Mouse (Mus musculus) spleen, postnatal 36 days (tissue): ENCODE data around the gene Kiss1.

ENCODE experiments used
- DNase-seq, 2 experiments: peaks; one replicate each; pipeline ENCODE4 v3.0.0; 2022; ENCODE audit warnings: low spot score in 2 of 2, mixed read lengths in 1 of 2

Kiss1 gene

DNA sequence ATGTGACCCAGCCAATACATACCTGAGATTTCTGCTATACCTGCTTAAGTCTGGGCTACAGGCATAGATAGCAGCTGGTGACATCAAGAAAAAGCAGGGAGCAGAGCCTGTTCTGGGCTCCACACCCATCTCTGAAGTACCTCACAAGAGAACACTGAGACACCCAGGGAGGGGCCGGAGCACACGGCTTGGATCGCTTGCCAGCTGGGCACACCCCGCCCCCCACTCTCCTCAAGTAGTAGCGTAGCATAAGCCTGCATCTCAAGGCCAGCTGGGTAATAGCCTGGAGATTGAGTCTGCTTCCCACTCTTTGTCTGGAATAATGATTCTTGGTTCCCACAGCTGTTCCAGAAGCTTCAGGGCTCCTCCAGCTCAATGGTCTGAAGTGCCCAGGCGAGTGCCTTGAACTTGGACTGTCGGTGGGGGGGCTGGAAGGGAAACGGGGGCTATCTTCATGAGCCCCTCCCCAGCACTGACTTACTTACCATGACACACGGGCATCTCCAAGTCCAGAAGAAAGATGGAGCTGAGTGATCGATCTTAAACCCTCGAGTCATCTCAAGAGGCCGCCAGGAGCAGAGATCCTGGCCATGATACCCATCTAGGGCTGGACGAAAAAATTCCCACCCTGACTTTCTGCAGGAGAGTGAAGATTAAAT lies at the start of gene Kiss1:
Kiss1 (plus strand) TSS at position 609 of the 659 bp plus-strand sequence.
- DNase-seq, result no peak

DNA sequence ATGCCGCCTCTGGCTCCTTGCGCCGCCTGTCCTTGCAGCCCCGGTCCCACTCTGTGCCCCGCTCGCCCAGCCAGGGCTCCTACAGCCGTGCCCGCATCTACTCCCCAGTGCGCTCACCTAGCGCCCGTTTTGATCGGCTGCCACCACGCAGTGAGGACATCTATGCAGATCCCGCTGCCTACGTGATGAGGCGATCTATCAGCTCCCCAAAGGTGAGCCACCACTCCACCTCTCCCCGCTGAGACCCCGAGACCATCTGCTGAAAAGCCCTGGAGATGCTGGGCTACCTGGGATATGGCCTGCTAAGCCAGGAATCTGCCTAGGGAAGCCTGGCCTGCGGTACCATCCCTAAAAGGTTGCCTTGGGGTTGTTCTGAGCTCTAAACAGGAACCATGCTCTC lies 47.5 kb upstream of the Kiss1 start:
- DNase-seq, result no peak

DNA sequence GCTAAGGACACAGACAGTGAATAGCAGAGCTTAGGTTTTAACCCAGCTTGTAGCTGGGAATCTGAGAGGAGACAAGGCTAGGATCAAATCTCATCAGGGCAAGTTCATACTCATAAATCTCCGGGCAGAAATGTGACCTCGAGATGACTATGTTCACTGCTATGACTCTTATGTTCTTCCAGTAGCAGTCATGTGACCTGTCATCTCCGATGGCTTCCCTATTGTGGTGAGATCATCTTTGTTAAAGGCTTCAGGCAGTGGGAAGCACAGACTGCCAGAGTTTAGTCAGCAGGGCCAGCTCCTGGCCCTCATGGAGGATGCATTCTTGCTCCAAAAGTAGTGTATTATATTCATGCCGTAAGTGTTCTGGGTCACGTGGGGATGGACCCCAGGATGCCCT lies 44.7 kb upstream of the Kiss1 start:
- DNase-seq, result no peak

DNA sequence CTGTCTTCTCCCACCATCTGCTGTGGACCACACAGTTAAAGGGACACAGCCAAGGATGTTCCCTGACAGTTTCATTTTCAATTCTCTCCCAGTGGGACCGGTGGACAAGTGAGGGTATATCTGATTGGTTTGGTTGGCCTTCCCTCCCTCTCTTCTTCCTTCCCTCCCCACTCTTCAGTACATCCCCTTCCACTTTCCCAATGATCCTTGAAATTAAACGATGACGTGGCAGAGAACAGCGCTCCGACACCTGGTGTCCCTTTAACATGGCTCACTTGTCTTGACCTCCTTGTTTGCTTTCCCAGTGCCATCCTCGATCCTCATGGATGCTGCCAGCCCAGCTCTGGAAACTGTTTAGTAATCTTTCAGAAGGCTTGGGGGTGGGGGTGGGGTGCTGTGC lies 43.1 kb upstream of the Kiss1 start:
- no peak for DNase-seq

DNA sequence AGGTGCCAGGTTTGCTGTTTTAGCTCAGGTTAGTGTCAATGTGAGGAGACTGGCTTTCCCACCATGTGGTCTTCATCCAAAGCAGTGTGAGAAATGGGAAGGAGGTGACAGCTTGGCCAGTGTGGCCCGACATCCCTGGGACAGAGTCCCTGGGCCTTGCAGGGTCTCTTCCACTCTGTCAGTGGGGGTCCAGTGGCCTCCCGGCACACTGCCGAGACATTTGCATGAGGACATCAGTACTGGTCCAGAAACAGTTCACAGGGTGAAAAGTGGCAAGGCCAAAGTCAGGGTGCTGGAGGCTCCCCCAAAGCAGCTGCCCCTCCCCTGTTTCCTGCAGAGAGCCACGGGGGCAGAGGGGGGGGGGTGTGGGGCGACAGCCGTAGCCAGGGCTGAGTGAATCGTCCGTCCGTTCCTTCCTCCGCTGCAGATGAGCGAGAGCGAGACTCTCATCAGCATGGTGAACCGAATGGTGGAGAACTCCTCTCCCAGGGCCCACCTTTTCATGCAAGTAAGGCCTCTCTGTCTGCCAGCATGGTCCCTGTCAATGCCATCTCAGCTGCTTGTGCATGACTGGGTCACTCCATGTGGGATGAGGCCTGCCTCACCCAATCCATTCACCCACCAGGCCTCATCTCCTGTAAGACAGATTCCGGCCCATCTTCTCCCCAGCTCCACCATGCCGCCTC lies 42.6 kb upstream of the Kiss1 start:
- no peak for DNase-seq

DNA sequence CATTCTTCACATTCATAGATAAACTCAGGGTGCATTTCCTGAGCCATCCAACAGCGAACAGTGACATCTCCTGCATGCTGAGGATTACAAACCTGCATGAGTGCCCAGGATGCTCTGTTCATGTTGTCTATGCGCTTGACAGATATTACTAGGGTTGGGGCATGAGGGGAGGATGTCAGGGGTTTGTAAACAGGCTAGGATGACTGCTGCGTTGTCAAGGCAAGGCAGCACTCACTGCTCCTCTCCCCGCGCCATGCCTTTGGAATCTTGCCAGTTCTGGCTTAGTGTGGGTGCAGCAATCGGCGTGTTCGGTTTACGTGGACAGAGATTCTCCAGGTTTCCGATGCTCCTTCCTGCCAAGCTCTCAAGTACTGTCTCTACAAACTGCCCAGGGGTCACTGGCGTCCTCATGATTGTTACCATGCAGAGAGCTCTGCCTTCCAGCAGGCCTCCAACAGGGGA lies 42.0 kb upstream of the Kiss1 start:
- DNase-seq, result no peak

DNA sequence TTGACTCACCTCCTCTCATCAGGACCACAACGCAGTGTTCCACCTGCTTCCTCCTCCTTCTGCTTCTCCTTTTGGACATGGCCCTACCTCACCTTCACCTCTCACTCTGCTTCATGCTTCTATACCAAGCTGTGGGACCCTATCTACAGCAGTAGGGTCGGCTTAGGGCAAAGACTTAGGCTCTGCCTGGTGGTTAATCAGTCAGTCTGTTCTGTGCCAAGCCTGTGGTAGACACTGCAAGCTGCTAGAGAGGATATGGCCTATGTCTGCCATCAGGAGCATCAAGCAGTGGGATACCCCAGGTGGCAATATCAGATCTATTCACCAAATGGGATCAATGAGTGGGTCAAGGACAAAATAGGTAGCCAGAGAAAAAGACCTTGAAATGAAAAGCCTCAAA lies 41.1 kb upstream of the Kiss1 start:
- DNase-seq, result no peak

DNA sequence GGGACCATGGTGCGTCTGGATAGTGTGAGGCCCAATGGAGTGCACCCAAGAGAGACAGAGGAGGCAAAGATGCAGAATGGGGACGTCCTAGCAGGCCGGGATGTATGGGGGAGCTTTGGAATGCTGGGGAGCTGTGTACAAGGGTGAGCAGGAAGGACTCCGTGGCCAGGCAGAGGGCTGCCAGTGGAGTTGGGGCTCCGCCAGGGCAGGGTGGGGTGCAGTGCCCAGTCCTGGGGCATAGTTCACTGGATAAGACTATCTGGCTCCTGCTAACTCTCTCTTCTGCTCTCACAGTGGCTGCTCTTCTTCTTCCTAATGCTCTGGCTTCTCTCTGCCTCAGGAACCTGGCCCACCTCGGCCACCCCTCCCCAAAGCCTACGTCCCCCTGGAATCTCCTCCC lies 35.8 kb upstream of the Kiss1 start:
- DNase-seq, result no peak

DNA sequence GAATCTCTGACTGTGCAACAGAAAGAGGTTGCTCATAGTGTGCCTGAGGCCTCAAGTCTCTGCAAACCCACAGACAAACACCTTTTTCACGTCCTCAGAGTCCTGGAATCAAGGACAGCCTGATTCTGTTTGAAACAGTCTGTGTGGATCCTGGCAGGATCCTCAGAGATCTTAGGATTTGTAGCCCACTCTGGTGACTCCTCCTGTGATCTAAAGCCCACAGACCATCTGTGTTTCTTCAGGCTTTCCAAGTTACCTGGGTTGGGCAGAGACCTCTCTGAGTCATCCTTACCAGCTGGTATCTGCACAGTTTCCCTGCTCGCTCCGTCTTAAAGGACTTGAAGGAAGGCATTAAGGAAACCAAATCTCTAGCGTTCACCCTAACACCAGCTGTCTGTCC lies 34.6 kb upstream of the Kiss1 start:
- no peak for DNase-seq

DNA sequence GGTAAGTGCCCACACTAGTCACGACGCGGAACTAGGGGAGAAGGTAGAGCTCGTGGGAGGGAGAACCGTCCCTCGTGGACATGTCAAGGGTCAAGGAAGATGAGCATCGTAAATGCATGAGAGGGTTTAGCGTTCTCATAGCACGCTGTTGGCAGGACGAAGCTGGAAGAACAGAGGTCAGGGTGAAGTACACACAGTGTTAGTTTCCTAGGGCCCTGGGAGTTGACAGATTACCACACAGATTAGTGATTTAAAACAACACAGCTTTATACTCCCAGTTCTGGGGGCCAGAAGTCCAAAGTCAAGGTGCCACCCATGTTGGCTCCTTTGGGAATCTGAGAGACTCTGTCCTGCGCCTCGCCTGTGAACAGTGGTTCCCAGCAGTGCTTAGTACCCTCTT lies 33.8 kb upstream of the Kiss1 start:
- no peak for DNase-seq

DNA sequence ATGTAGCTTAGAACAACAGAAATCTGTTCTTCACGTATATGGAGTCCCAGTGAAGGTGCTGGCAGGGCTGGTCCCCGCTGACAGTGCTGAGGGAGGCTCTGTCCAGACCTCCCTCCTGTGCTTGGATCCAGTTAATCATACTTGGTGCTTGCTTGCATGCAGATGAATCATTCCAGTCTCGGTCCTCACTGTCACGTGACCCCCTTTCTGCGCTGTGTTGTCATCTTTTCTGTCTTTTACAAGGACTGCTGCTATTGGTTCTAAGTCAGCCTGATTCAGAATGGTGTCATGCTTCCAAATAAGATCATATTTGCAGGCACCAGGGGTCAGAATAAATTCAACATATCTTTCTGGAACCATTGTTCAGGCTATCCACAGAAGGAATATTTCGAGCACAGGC lies 29.8 kb upstream of the Kiss1 start:
- no peak for DNase-seq

DNA sequence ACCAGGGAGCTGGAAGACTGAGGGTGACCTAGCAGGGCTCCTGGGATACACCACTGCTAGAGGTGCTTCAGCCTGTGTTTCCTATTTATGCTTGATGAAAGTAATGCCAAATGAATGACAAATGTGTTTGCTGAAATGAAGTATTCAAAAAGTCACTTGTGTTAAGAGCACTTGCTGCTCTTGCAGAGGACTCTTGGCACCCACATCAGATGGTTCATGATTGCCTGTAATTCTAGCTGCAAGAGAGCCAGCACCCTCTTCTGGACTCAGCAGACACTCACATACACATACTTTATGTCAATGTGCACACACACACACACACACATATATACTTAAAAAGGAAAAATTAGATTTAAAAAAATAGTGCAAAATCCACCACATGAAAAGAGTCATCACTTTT lies 29.1 kb upstream of the Kiss1 start:
- DNase-seq, result no peak

DNA sequence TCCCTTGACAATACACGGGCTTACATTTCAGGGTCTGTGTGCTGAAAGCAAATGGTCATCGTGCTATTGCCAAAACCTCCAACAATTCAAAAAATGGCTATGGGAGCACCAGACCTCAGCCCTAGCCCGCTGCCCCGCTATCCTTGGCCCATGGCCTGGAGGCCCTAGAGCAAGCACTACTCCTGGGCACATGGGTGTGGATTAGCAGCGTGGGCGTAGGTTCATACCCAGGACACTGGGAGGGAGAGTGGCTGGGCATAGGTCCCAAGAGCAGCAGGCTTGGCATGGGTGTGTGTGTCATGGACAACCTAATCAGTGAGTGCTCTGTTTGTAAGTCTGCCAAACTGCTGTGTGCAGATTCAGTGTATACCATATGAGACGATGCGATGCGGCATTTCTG lies 25.3 kb upstream of the Kiss1 start:
- DNase-seq, result no peak

DNA sequence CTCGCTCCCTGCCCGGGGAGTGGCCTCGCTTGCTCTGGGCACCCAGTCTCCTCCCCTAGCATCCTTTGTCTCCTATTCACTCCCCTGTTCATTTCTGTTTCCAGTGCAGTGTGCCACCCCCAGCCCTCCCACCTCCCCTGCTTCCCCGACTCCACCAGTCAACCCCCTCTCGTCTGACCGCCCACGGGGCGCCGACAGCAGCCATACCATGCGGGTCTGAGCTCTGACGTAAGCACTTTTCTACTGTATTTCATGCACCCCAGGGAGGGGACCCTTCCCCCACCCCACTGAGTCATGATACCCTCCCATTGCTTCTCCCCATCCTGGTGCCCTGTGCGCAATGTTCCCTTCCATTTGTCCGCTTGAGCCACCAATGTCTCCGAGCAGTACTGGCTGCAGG lies 22.9 kb upstream of the Kiss1 start:
- no peak for DNase-seq

DNA sequence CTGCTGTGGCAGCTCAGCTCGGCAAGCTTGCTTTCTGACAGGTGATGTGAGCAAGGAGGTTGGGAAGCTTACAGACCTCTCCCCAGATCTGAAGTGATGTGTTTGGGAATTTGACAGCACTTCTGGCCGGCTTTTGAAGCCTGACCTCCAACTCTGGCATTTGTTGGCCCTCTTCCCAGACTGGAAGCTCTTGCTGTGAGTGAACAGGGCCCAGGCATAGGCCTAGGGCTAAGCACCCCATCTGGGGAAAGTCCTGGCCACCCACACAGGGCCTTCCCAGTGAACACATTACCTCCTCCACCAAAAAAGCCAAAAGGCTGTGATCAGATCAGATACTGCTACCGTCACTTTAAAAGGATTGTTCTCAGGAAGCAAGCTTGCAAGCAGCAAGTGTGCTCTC lies 19.1 kb upstream of the Kiss1 start:
- DNase-seq, result no peak

DNA sequence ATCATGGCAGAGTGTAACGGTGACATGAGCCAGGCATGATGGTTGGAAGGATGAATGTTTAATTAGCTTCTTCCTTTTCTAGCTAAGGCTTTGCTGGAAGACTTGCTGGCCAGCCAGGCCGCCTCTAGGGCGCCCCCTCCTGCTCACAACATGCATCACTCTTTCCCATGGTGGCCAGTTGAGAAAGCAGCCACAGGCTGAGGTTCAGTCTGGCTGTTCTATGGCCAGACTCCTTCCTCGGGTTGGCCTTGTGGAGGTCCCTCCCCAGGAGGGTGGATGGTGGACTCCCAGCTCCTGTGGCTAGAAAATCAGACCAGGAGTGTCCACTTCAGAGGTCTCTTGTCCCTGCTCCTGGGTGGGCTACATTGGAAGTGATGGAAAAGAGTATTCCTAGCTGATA lies 14.8 kb upstream of the Kiss1 start:
- peak; percentile 47 to 61 for DNase-seq

DNA sequence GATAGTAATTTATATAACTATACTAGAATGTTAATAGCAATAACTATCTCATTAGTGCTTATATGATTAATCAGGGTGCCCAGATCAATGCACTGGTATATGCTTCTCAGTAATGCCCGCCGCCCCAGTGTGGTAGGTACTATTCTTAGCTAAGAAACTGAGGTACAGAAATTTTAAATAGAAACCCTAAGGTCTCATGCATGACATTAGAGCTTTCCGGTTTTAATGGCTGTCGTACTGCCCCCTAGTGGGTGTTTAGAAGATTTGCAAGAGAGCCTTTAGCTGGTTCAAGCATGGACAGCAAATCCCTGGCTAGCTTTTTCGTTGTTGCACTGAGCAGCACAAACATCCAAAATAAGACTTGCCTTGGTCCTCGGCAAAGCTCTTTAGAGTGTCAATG lies 14.4 kb upstream of the Kiss1 start:
- peak; percentile 11 to 31 for DNase-seq

DNA sequence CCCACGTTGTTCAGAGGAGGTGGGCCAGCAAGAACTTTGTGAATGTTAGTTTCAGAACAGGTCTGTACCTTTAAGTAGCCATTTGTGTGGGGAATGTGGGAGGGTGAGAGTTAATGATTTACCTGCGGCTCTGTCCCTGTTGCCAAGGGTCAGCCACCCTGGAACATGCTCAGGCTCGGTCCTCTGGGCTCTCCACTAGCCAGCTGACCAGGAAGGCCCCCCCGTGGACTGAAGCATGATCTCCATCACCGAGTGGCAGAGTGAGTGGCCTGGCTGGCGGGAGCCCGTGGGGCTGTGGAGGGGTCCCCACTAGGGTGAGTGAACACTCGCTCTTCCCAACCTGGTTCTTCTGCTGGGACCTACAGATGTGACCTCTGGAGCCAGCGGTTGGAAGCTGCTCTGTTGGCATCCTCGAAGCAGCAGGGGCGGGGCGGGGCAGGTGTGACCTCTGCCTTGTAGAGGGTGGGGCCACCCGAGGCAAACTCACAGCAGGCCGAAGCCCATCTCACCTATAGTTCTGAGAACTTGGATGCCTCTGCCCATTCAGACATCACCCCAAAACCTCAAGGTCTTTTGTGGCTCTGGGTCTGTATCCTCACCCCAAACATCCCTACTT lies 11.9 kb upstream of the Kiss1 start, which contains the start of gene Golt1a:
Golt1a (plus strand) TSS at position 149 of the 616 bp plus-strand sequence.
- no peak for DNase-seq

DNA sequence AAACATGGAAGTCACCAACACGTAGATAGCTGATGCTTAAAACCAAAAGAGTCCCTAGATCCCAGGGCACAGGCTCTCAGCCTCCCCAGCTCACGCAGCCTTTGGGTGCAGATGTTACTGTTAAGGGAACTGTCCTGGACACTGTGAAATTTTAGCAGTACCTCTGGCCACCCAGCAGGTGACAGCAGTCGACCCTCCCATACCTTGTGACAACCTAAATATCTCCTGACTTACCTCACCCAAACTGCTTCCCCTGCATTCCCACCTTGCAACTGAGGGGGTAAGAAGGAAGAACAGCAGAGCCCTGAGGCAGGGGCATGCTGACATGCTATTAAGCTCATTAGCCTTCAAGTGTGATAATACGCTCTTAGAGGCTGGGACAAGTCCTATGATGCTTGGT lies 10.4 kb upstream of the Kiss1 start:
- DNase-seq, result no peak

DNA sequence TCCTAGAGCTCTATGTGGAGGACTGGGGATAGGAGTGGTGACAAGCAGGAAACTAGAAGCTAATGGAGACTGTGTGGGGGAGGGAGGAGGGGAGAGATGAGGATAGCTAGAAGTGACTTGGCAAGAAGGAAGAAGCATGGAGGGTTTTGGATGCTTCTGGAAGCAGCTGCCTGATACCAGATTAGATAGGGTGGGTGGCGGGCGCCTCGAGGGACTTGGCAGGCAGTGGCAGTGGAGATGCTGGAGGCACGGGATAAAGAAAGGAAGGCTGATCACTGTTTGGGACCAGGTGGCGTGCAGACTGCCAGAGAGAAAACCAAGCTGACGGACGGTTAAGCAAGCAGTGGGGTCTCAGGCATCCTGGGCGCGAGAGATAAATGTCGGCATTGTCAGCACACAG lies 9.7 kb upstream of the Kiss1 start:
- DNase-seq, result no peak

DNA sequence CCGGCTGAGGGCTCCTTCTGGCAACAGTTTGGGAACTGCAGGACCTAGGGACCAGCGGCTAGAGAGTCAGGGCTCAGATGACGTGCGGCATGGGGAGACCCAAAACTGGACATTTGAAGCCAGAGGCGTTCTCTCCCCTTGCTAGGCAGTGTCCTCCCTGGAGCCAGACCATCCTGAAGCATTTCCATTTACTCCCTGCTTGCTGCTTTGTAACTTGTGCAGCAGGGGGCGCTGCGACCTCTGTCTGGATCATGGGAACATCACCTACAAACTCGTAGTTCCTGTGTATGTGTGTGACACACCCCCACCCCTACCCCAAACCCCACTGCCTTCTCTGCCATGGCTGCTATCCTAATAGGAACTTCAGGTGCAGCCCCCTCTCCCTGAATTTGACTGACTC lies 7.3 kb upstream of the Kiss1 start:
- peak; percentile 35 to 50 for DNase-seq

DNA sequence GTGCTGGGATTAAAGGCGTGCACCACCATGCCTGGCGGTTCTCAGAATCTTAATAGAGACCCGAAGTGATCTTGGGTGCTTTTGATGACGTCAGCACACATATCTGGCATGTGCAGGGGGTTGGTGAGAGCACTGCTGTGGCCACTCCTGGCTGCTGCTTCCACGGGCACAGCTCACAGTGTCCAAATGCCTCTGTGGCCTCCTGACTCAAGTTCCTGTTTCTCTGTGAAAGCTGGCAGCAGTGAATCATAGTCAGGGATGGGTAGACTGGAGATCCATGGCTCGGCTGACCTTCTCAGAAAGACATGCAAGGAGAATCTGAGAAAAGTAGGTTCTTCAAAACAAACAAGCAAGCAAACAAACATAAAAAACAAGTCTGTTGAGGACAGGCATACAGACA lies 5.9 kb upstream of the Kiss1 start:
- no peak for DNase-seq

DNA sequence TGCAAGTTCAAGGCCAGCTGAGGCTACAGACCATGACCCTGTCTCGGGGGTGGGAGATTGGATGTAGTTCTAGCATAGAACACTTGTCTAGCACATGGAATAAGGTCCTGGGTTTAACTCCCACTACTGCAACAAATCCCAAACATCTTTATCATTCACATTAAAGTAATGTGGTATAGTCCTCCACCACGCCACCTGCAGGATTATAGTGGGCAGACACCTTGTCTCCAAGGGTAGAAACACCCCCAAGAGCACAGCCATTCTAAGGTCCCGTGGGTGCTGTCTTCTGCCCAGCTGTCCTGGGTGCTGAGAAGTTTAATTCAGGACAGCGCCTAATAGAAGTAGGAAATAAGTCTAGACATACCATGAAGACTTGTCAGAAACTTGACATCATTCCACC lies 5.1 kb upstream of the Kiss1 start:
- DNase-seq, result no peak
